ENCODE assay signal across 19 mouse cellular contexts in genomic region chr12:112226656-112227055, GRCm38 (mm10).
"Had no signal": no experiment of that assay in that cellular context is flagged by ENCODE, and none has a peak within 500 bp of the region (broad histone marks: within the 10 kb centered on the region; RNA-seq: fewer than 3 reads in every experiment).

No protein-coding gene starts in this region.

- ATAC-seq: midbrain, embryonic 16.5 days had no signal

- H3K9me3 ChIP-seq: midbrain, embryonic 10.5 days; midbrain, embryonic 12.5 days; neural tube, embryonic 13.5 days; neural tube, embryonic 15.5 days had no signal

- H3K27ac ChIP-seq: midbrain, embryonic 12.5 days; neural tube, embryonic 13.5 days; neural tube, embryonic 15.5 days had no signal

- H3K4me2 ChIP-seq: lung, embryonic 14.5 days; midbrain, embryonic 12.5 days; neural tube, embryonic 13.5 days; neural tube, embryonic 15.5 days had no signal

- H3K36me3 ChIP-seq: midbrain, embryonic 10.5 days; midbrain, embryonic 12.5 days; neural tube, embryonic 13.5 days; neural tube, embryonic 15.5 days had no signal

- H3K4me3 ChIP-seq: midbrain, embryonic 10.5 days; midbrain, embryonic 12.5 days; myocyte; neural tube, embryonic 13.5 days; neural tube, embryonic 15.5 days had no signal

- H3K9ac ChIP-seq: lung, embryonic 14.5 days; midbrain, embryonic 12.5 days; neural tube, embryonic 13.5 days; neural tube, embryonic 15.5 days had no signal

- DNase-seq: lung, adult 18-20 months; lung, embryonic 14.5 days; lung, postnatal 10 days; lung, postnatal 4 days; midbrain, embryonic 14.5 days; retina, postnatal 1 day; right cerebral cortex, adult 18-20 months; right cerebral cortex, postnatal 25 days; right cerebral cortex, postnatal 4 days; spleen, adult 18-20 months; thymus, adult 18-20 months; thymus, postnatal 14 days; thymus, postnatal 36 days had no signal
